Mouse (Mus musculus) erythroblast, embryonic 14.5 days (primary cell): ENCODE data around the gene Actr1b.

ENCODE experiments used
- GATA1 ChIP-seq: IDR thresholded peaks from 2 replicates; pipeline ENCODE4 v1.6.1; 2012; ENCODE audit warnings: low read length, inconsistent platforms, mixed read lengths
- TAL1 ChIP-seq: IDR thresholded peaks from 3 replicates; pipeline ENCODE4 v1.6.1; 2012; ENCODE audit warnings: low read length, inconsistent platforms, mixed read lengths

GRCm38 (mm10) chr1:36674936-36675335, 39.3 kb downstream of the Actr1b start:
- TF ChIP-seq GATA1, result no peak
- no peak for TF ChIP-seq TAL1
